Mouse (Mus musculus): Measurements from ENCODE around the gene Mpp6.
A peak's percentile ranks its signal among the peaks of the same experiment; 100 is the strongest.

Mpp6 gene

GRCm38 (mm10) chr6:50228180-50228579, 118.1 kb downstream of the Mpp6 start:
- DNase-seq (ENCODE audit: low read depth) = no peak

- DNase-seq (ENCODE audit: low read depth) = no peak
Measured at GRCm38 (mm10) chr6:50231288-50231687, 121.2 kb downstream of the Mpp6 start.

GRCm38 (mm10) chr6:50232984-50233383, 122.9 kb downstream of the Mpp6 start:
- no peak for DNase-seq (ENCODE audit: low read depth)

DNA sequence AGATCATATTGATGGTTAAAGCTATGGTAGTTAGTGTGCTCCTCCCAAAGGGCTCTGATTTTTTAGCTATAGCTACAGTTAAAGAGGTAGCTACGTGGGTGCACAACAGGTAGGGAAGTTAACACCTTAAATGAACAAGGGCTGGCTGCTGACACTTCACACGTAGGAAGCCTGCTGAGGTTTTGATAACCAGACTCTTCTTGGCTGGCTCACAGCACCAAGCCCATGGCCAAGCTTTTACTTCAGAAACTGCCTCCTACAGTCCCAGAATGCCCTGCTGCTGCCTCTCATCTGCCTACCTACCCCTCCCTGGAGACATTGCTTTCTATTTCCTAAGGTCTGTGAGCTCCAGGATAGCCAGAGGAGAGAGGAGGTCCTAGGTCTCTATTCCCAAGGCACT, 127.9 kb downstream of the Mpp6 start:
- no peak for DNase-seq (ENCODE audit: low read depth)

- peak; percentile 50 for DNase-seq (ENCODE audit: low read depth)
Measured at GRCm38 (mm10) chr6:50239902-50240301, 129.9 kb downstream of the Mpp6 start.

DNA sequence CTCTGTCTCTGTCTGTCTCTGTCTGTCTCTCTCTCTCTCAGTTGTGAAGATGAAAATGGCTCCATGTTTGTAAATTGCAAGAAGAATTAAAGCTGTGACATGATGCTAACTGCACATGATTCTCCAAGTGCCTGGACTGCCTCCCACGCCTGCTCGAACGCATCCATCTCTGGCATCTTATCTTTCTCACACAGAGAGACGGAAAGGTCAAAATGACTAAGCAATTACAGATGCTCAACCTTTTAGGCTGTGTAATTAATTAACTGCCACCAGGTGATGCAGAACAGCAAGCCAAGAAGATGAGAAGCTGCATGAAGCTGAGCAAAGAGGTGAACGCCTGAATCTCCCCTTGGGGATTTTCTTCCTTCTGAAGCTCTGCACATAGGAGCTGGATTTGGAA, 130.4 kb downstream of the Mpp6 start:
- no peak for DNase-seq (ENCODE audit: low read depth)

GRCm38 (mm10) chr6:50244126-50244525, 134.1 kb downstream of the Mpp6 start:
- DNase-seq (ENCODE audit: low read depth) = no peak

DNA sequence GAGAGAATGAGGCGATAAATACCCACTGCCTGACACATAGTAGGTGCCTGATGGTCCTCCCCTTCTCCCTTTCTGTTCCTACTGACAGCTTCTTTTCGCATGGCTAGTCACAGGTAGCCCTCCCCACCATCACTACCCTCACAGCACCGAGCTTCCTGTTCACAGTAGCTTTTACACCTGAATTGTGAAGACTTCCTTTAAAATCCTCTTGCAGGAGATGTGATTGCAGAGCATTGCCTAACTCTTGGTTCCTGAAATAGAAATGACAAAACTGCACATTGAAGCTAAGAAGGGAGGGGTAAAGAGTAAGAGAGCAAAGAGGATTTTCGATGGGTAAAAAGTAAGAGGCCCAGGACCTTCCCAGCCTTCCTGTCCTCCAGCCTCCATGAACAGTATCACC, 134.9 kb downstream of the Mpp6 start:
- DNase-seq (ENCODE audit: low read depth) = peak; percentile 70

DNA sequence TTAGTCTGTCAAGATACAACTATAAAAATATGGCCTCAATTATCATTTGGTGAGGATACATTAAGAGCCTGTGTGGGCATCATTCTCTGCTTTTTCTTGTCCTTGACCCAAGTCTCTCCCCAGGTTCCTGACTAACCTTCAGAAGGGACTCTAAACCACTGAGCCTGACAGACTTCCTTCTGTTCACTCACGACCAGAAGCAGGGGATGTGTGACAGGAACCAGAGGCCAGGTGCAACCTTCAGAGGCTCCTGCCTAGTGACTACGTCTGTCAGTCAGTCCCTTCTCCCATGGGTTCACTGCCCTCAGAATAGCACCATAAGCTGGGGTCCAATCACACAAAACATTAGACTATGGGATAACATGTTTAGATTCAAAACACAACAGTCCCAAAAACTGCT, 137.3 kb downstream of the Mpp6 start:
- peak; percentile 63 for DNase-seq (ENCODE audit: low read depth)

DNA sequence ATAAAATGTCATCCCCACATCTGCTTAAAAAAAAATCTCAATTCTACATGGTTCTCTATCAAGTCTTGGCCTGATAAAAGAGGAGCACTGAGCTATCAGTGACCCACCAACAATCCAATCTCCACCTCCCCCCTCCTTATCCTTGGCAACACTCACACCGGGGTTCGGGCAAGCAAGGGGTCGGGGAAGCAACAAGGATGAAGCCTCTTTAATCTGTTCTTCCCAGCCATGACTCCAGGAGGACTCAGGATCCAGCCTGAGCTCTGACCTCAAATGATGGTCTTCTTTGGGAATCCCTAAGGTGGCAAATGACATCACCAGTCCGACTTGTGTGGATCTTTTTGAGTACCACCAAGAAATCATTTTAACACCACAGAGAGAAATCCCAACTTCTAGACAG, 137.8 kb downstream of the Mpp6 start:
- no peak for DNase-seq (ENCODE audit: low read depth)
